Comparison of ENCODE assay signal across 11 mouse cellular contexts in the genomic region with DNA sequence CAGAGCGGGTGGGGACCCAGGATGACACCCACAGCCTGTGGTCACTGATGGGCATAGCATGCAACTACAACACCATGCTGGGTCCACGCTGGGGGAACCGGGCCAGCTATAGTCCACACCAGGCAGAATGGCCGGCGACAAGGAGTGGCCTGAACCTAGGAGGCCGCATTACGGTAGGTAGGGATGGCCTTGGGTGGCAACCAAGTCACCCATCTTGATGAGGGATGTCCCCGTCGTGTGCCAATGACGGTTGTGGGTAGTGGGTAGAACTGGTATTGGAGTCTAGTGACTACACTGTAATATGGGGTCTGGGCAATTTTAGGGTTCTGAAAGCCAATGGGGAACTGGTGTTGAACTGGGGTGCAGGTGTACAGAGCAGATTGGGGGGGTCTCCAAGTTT. TPM values are rescaled to one million over a fixed set of nuclear protein-coding genes. Genes with fewer than 3 reads are reported as not detected.
A peak's percentile ranks its signal among the peaks of the same experiment; 100 is the strongest.
DNase-seq lines count a peak whose midpoint lies in the region; ATAC-seq and TF ChIP-seq lines count a peak whose summit lies in the region.
"Had no signal": no experiment of that assay in that cellular context is flagged by ENCODE, and none has a peak within 500 bp of the region (broad histone marks: within the 10 kb centered on the region; RNA-seq: fewer than 3 reads in every experiment).

No protein-coding gene starts in this region.

- peak overlapping the region; percentile 27; the same call in 1 of the 2 replicates for H3K27ac ChIP-seq in heart, embryonic 15.5 days
- no peak overlapping the region for H3K27ac ChIP-seq in cerebellum, adult 2 months (ENCODE audit: insufficient read depth, low read length)
- H3K27ac ChIP-seq in forebrain, embryonic 13.5 days: no peak overlapping the region

- no peaks in the 10 kb centered on the region for H3K9me3 ChIP-seq in heart, embryonic 15.5 days (replicated peaks)
- H3K9me3 ChIP-seq in forebrain, embryonic 13.5 days (replicated peaks): 0 out of 2 replicates have a peak, but pooled peaks cover 1% of the 10 kb centered on the region

- no peak for TF ChIP-seq CTCF in cerebellum, adult 2 months (IDR thresholded peaks at IDR 0.05; ENCODE audit: borderline replicate concordance, insufficient read depth, low read depth, low read length)

- H3K27me3 ChIP-seq in heart, embryonic 15.5 days: peaks cover 39% of the 10 kb centered on the region
- no peaks in the 10 kb centered on the region for H3K27me3 ChIP-seq in cerebellum, adult 2 months (ENCODE audit: control insufficient read depth, insufficient read depth, low read length)
- peaks cover 82% of the 10 kb centered on the region for H3K27me3 ChIP-seq in forebrain, embryonic 13.5 days

- 0 out of 2 replicates have a peak, but pooled peaks cover under 1% of the 10 kb centered on the region for H3K36me3 ChIP-seq in heart, embryonic 15.5 days
- peaks cover 2% of the 10 kb centered on the region; the same call in 1 of the 2 replicates for H3K36me3 ChIP-seq in forebrain, embryonic 13.5 days (ENCODE audit: poor library complexity, severe bottlenecking)

- H3K4me1 ChIP-seq in heart, embryonic 15.5 days (replicated peaks): peaks cover 30% of the 10 kb centered on the region
- H3K4me1 ChIP-seq in cerebellum, adult 2 months (ENCODE audit: control insufficient read depth, insufficient read depth, low read length): no peaks in the 10 kb centered on the region
- H3K4me1 ChIP-seq in forebrain, embryonic 13.5 days: peaks cover 8% of the 10 kb centered on the region

- H3K4me3 ChIP-seq in heart, embryonic 15.5 days: peak overlapping the region; percentile 32
- H3K4me3 ChIP-seq in cerebellum, adult 2 months (replicated peaks; ENCODE audit: insufficient read depth, low read depth, low read length): no peak overlapping the region
- H3K4me3 ChIP-seq in forebrain, embryonic 13.5 days: no peak overlapping the region

- no peak for DNase-seq in heart, adult 9 months (ENCODE audit: low spot score in 2 of 2)
- no peak for DNase-seq in cerebellum, adult 2 months
- no peak for DNase-seq in adrenal gland, postnatal 36 days
- DNase-seq: adrenal gland, postnatal 25 days; gastrocnemius, postnatal 14 days; kidney, postnatal 10 days had no signal

- 80% methylated on average over 10 of the region's 10 CpGs for WGBS in heart, embryonic 15.5 days
- WGBS in cerebellum, adult 2 months: 85% methylated on average over 10 of the region's 10 CpGs
- 90% methylated on average over 10 of the region's 10 CpGs for WGBS in forebrain, embryonic 13.5 days

- no peak for ATAC-seq in heart, embryonic 15.5 days (replicated peaks; ENCODE audit: insufficient number of reproducible peaks, insufficient read depth, low FRiP score, low read depth)
- peak; percentile 28 for ATAC-seq in CD4-positive, CD25-positive, alpha-beta regulatory T cell, adult 4 months
- ATAC-seq in erythroblast, adult 5-6 weeks (replicated peaks; ENCODE audit: low FRiP score, poor library complexity, severe bottlenecking): peak; percentile 19; the same call in 1 of the 2 replicates
- peak; percentile 39 for ATAC-seq in megakaryocyte, adult 5-6 weeks (ENCODE audit: poor library complexity, severe bottlenecking)
- no peak for ATAC-seq in forebrain, embryonic 13.5 days

- no peak overlapping the region for H3K9ac ChIP-seq in heart, embryonic 15.5 days
- no peak overlapping the region for H3K9ac ChIP-seq in forebrain, embryonic 13.5 days

- no peak overlapping the region; the same call in 1 of the 2 replicates for H3K4me2 ChIP-seq in heart, embryonic 15.5 days
- H3K4me2 ChIP-seq in forebrain, embryonic 13.5 days: no peak overlapping the region

- TF ChIP-seq POLR2A in cerebellum, adult 2 months (IDR thresholded peaks at IDR 0.05; ENCODE audit: borderline replicate concordance, insufficient read depth, low read length): no peak

RNA-seq across cellular contexts. Expression of gene Arhgap45, which starts 0.5 kb away (rescaled TPM):
- 4.7 and 14.4 TPM in 2 replicates for polyA plus RNA-seq in heart, embryonic 15.5 days (2015; fragmentation: Nextera tagmentation; extraction: Ambion mirVana)
- polyA plus RNA-seq in CD4-positive, CD25-positive, alpha-beta regulatory T cell, adult 4 months (2017; shearing (Covaris generic)): 100 to 1,000 TPM; 233 to 369 TPM
- total RNA-seq in erythroblast, adult 5-6 weeks (2015; ENCODE audit: low replicate concordance): 23.1 and 31.6 TPM in 2 replicates
- 28.6 and 35.8 TPM in 2 replicates for total RNA-seq in erythroblast, adult 5-6 weeks (2017; ENCODE audit: low replicate concordance)
- total RNA-seq in megakaryocyte, adult 5-6 weeks (2015): 135 and 140 TPM in 2 replicates
- 235 and 237 TPM in 2 replicates for total RNA-seq in megakaryocyte, adult 5-6 weeks (2017)
- 2.2 and 2.7 TPM in 2 replicates for polyA plus RNA-seq in cerebellum, adult 2 months (2012; rRNA removed)
- 1 to 10 TPM; 4.5 to 5.4 TPM for total RNA-seq in adrenal gland, postnatal 36 days (2021)
- 1.2 and 1.3 TPM in 2 replicates for polyA plus RNA-seq in forebrain, embryonic 13.5 days (2015; fragmentation: Nextera tagmentation; extraction: Ambion mirVana)

RNA-seq across cellular contexts. Expression of gene Abca7, which starts 20.6 kb away (rescaled TPM):
- polyA plus RNA-seq in heart, embryonic 15.5 days (2015; fragmentation: Nextera tagmentation; extraction: Ambion mirVana): 2.1 and 3.9 TPM in 2 replicates
- 10 to 100 TPM; 11.4 to 16.4 TPM for polyA plus RNA-seq in CD4-positive, CD25-positive, alpha-beta regulatory T cell, adult 4 months (2017; shearing (Covaris generic))
- total RNA-seq in erythroblast, adult 5-6 weeks (2015; ENCODE audit: low replicate concordance): 14.4 and 18.2 TPM in 2 replicates
- 19.4 and 27.7 TPM in 2 replicates for total RNA-seq in erythroblast, adult 5-6 weeks (2017; ENCODE audit: low replicate concordance)
- total RNA-seq in megakaryocyte, adult 5-6 weeks (2015): 32.6 and 34.7 TPM in 2 replicates
- 33.6 and 37.4 TPM in 2 replicates for total RNA-seq in megakaryocyte, adult 5-6 weeks (2017)
- 31.1 and 32.4 TPM in 2 replicates for polyA plus RNA-seq in cerebellum, adult 2 months (2012; rRNA removed)
- total RNA-seq in adrenal gland, postnatal 36 days (2021): 10 to 100 TPM; 20.2 to 20.3 TPM
- polyA plus RNA-seq in forebrain, embryonic 13.5 days (2015; fragmentation: Nextera tagmentation; extraction: Ambion mirVana): 3.1 and 3.9 TPM in 2 replicates

RNA-seq across cellular contexts. Expression of gene Polr2e, which starts 22.7 kb away (rescaled TPM):
- 115 and 136 TPM in 2 replicates for polyA plus RNA-seq in heart, embryonic 15.5 days (2015; fragmentation: Nextera tagmentation; extraction: Ambion mirVana)
- polyA plus RNA-seq in CD4-positive, CD25-positive, alpha-beta regulatory T cell, adult 4 months (2017; shearing (Covaris generic)): 100 to 1,000 TPM; 194 to 220 TPM
- total RNA-seq in erythroblast, adult 5-6 weeks (2015; ENCODE audit: low replicate concordance): 23.6 and 33.4 TPM in 2 replicates
- 4.5 and 9.9 TPM in 2 replicates for total RNA-seq in erythroblast, adult 5-6 weeks (2017; ENCODE audit: low replicate concordance)
- total RNA-seq in megakaryocyte, adult 5-6 weeks (2015): 70.2 and 70.7 TPM in 2 replicates
- total RNA-seq in megakaryocyte, adult 5-6 weeks (2017): 58.4 and 69.2 TPM in 2 replicates
- polyA plus RNA-seq in cerebellum, adult 2 months (2012; rRNA removed): 224 and 231 TPM in 2 replicates
- total RNA-seq in adrenal gland, postnatal 36 days (2021): 100 to 1,000 TPM in 1 of 2 experiments, 10 to 100 TPM in 1; 92.8 to 108 TPM
- 193 and 199 TPM in 2 replicates for polyA plus RNA-seq in forebrain, embryonic 13.5 days (2015; fragmentation: Nextera tagmentation; extraction: Ambion mirVana)

RNA-seq across cellular contexts. Expression of gene Cnn2, which starts 28.5 kb away (rescaled TPM):
- 208 and 243 TPM in 2 replicates for polyA plus RNA-seq in heart, embryonic 15.5 days (2015; fragmentation: Nextera tagmentation; extraction: Ambion mirVana)
- 100 to 1,000 TPM; 904 to 969 TPM for polyA plus RNA-seq in CD4-positive, CD25-positive, alpha-beta regulatory T cell, adult 4 months (2017; shearing (Covaris generic))
- 33.8 and 46.6 TPM in 2 replicates for total RNA-seq in erythroblast, adult 5-6 weeks (2015; ENCODE audit: low replicate concordance)
- 30.0 and 73.0 TPM in 2 replicates for total RNA-seq in erythroblast, adult 5-6 weeks (2017; ENCODE audit: low replicate concordance)
- total RNA-seq in megakaryocyte, adult 5-6 weeks (2015): 174 and 175 TPM in 2 replicates
- total RNA-seq in megakaryocyte, adult 5-6 weeks (2017): 286 and 299 TPM in 2 replicates
- 8.2 and 9.3 TPM in 2 replicates for polyA plus RNA-seq in cerebellum, adult 2 months (2012; rRNA removed)
- 10 to 100 TPM; 30.2 to 42.9 TPM for total RNA-seq in adrenal gland, postnatal 36 days (2021)
- 30.0 and 32.2 TPM in 2 replicates for polyA plus RNA-seq in forebrain, embryonic 13.5 days (2015; fragmentation: Nextera tagmentation; extraction: Ambion mirVana)

RNA-seq across cellular contexts. Expression of gene Gpx4, which starts 30.0 kb away (rescaled TPM):
- 628 and 658 TPM in 2 replicates for polyA plus RNA-seq in heart, embryonic 15.5 days (2015; fragmentation: Nextera tagmentation; extraction: Ambion mirVana)
- polyA plus RNA-seq in CD4-positive, CD25-positive, alpha-beta regulatory T cell, adult 4 months (2017; shearing (Covaris generic)): 100 to 1,000 TPM; 450 to 480 TPM
- total RNA-seq in erythroblast, adult 5-6 weeks (2015; ENCODE audit: low replicate concordance): 108 and 169 TPM in 2 replicates
- total RNA-seq in erythroblast, adult 5-6 weeks (2017; ENCODE audit: low replicate concordance): 96.3 and 123 TPM in 2 replicates
- 259 and 303 TPM in 2 replicates for total RNA-seq in megakaryocyte, adult 5-6 weeks (2015)
- total RNA-seq in megakaryocyte, adult 5-6 weeks (2017): 375 and 378 TPM in 2 replicates
- 888 and 964 TPM in 2 replicates for polyA plus RNA-seq in cerebellum, adult 2 months (2012; rRNA removed)
- 1,000 to 10,000 TPM; 1,198 to 1,301 TPM for total RNA-seq in adrenal gland, postnatal 36 days (2021)
- polyA plus RNA-seq in forebrain, embryonic 13.5 days (2015; fragmentation: Nextera tagmentation; extraction: Ambion mirVana): 487 and 489 TPM in 2 replicates

Comparison
In these comparisons a context has a peak if more than half of its experiments do, and no peak if none do; other contexts are left out.
1. ATAC-seq: peak in CD4-positive, CD25-positive, alpha-beta regulatory T cell, adult 4 months (single experiment), erythroblast, adult 5-6 weeks (single experiment) and megakaryocyte, adult 5-6 weeks (single experiment); none in heart, embryonic 15.5 days (single experiment) and forebrain, embryonic 13.5 days (single experiment).
2. RNA of gene Arhgap45, which starts 0.5 kb away (polyA plus RNA-seq): 233 to 369 TPM in CD4-positive, CD25-positive, alpha-beta regulatory T cell, adult 4 months; 4.7 to 14.4 TPM in heart, embryonic 15.5 days, 2.2 to 2.7 TPM in cerebellum, adult 2 months and 1.2 to 1.3 TPM in forebrain, embryonic 13.5 days; every median in the first group is over 10 times any median in the second.